Mouse (Mus musculus) megakaryocyte, embryonic 14.5 days (primary cell): Measurements from ENCODE around the gene Cyp4f13. TPM values are rescaled to one million over a fixed set of nuclear protein-coding genes. Genes with fewer than 3 reads are reported as not detected.
A peak's percentile ranks its signal among the peaks of the same experiment; 100 is the strongest.

ENCODE experiments used
- H3K27me3 ChIP-seq: replicated peaks from 2 replicates; pipeline ENCODE3; 2012; ENCODE audit warnings: inconsistent platforms
- H3K36me3 ChIP-seq: replicated peaks from 2 replicates; pipeline ENCODE3; 2012; ENCODE audit warnings: low read length, inconsistent platforms, mixed read lengths
- H3K4me1 ChIP-seq: 2 replicates; pipeline ENCODE4 v1.6.1; 2012; ENCODE audit warnings: inconsistent platforms
- H3K4me3 ChIP-seq: replicated peaks from 2 replicates; pipeline ENCODE3; 2012; ENCODE audit warnings: moderate library complexity, mild to moderate bottlenecking, inconsistent platforms
- H3K9me3 ChIP-seq: 2 replicates; pipeline ENCODE4 v1.6.1; 2012; ENCODE audit warnings: inconsistent platforms
- FLI1 ChIP-seq: IDR thresholded peaks from 2 replicates; pipeline ENCODE4 v1.6.1; 2012; ENCODE audit warnings: low read length, inconsistent platforms, mixed read lengths
- GATA1 ChIP-seq: IDR thresholded peaks from 3 replicates; pipeline ENCODE4 v1.6.1; 2012; ENCODE audit warnings: mixed read lengths, low read length, inconsistent platforms, borderline replicate concordance
- polyA plus RNA-seq: library from polyadenylated mRNA; stranded (reverse); fragments of >175 nt; gene quantifications from 2 replicates; pipeline ENCODE4 v1.2.3, GENCODE M21; 2012; ENCODE audit warnings: low replicate concordance; ENCODE audit not compliant: insufficient read depth

The Cyp4f13 gene
- 18.1 and 31.7 TPM in 2 replicates for polyA plus RNA-seq

DNA sequence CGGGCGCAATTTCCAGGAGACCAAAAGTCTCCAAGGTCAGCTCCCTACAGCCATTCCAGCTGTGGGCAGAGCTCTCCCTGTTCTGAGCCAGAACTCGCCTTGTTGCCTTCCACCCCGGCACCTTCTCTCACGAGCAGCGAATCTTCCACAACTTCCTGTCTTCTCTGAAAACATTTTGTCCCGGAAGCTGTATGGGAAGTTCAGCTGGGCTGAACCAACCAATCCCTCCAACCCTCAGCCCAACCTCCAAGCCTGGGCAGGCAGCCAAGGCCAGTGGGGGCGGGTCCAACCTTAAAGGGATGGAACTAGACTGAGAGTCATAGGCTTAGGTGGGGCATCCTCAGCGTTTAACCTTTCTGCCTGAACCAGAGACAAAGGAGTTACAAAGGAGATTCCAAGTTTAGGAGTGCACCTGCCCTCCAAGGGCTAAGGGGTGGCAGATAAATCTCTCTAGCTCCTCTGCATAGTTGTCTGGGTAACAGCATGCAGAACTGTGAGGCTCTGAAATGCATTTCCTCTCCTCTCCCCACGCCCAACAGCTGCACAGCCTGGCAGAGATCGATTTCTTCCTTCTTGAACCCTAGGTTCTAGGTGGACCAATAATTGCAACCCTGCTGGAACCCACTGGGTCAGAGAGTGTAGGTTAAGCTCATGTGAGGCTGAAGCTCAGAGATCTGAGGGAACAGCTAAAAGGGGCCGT is at the start of gene Cyp4f13:
TSS of gene Cyp4f13 (minus strand) at position 188 of the 700 bp plus-strand sequence.
- H3K9me3 ChIP-seq: no peaks in the 10 kb centered on the region

DNA sequence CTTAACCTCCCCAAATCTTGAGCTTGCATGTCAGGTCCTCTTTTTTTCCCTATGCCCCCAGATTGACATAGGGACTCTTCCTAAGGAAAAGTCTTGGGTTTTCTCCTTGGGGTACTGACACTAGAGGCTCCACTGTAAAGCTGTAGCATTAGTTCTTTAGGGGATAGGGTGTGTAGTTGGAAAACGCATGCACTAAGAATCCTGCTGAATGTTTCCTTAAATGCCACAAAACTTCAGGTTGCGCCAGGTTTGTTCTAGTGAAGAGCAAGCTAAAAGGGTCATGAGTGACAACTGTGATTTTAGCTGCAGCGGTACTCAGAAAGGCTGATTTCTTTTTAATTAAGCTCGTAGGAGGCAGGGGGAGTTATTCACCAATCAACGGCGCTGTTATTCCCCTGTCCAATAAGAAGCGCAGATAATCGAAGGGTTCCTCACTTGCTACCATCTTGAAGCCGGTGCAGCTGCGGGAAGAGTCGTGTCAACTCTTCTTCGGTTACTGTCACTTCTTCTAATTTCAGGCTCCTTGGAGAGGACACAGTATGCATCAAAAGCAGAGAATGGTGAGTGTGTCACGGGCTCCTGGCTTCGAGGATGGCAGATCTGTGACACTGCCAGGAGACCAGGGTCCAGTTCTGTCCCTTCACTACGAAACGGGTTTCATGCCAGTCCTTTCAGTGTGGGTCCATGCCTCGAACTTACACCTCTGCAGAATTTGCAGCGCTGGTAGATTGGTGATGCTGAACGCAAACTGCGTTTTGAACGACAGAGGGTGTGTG is 45.7 kb upstream of the Cyp4f13 start, which contains the start of gene Zfp952:
TSS of gene Zfp952 (plus strand) at position 431 of the 776 bp plus-strand sequence.
- Histone ChIP-seq H3K9me3 (no peaks in the 10 kb centered on the region), H3K36me3 (peaks cover 9% of the 10 kb centered on the region), H3K27me3 (no peaks in the 10 kb centered on the region), H3K4me1 (peaks cover 13% of the 10 kb centered on the region), H3K4me3 (peak within 1 kb of the TSS; percentile 99)
- no peak for TF ChIP-seq GATA1
- no peak for TF ChIP-seq FLI1

More for the DNA sequence above, at the start of gene Cyp4f13:
- H3K4me1 ChIP-seq: peaks cover 33% of the 10 kb centered on the region
- peak within 1 kb of the TSS; percentile 92 for H3K4me3 ChIP-seq
- TF ChIP-seq FLI1 (0 out of 2 replicates have a peak, but pooled peaks have one; percentile 23), GATA1 (no peak)
- H3K36me3 ChIP-seq: peaks cover 10% of the 10 kb centered on the region
- no peaks in the 10 kb centered on the region for H3K27me3 ChIP-seq

DNA sequence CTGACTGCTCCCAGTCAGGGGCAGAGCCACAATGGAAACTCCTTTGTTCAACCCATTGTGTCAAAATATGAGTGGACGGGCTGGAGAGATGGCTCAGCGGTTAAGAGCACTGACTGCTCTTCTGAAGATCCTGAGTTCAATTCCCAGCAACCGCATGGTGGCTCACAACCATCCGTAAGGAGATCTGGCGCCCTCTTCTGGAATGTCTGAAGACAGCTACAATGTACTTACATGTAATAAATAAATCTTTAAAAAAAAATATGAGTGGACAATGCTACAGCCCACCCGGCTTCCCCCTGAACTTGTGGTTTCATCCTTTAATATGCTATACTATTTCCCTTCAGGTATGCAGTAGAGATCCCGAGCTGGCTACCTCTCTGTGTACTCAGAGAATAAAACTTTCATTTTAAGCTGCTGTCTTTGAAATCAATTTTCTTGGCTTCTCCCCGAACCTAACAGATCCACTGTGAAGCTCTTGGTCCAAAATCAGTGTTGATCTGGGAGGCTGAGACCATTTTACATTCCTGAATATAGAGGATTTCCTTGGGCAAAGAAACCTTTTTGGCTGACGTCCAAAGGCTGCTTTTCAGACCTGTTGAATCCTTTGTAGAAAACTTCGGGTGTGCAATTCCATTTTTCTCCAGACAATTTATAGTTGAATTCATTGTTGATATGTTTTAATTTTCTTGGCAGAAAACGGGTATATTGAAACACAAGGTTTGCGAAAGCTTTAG is 44.9 kb upstream of the Cyp4f13 start:
- peaks cover 9% of the 10 kb centered on the region for H3K36me3 ChIP-seq
- no peaks in the 10 kb centered on the region for H3K9me3 ChIP-seq
- peaks cover 13% of the 10 kb centered on the region for H3K4me1 ChIP-seq
- no peaks in the 10 kb centered on the region for H3K27me3 ChIP-seq
- H3K4me3 ChIP-seq: peak overlapping the region; percentile 99
- TF ChIP-seq FLI1 (no peak), GATA1 (no peak)

DNA sequence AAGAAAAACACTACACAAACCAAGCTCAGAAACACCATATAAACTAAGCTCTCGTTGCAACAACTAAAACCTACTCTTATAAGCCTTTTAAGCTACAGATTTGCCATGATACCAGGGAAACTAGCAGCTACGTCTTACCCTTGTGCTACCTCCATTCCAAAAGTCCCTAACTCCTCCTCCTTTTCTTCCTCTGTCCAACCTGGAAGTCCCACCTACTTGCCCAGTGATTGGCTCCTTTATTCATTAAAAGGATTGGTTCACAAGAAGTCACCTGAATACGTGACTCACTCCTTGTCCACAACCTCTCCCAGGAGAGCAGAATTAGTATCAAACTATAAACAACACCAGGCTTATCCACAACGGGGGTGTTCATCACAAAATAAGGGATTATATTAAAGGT is 39.1 kb upstream of the Cyp4f13 start:
- Histone ChIP-seq H3K9me3 (peaks cover 5% of the 10 kb centered on the region; the same call in 1 of the 2 replicates), H3K4me1 (no peaks in the 10 kb centered on the region), H3K27me3 (peaks cover 2% of the 10 kb centered on the region), H3K36me3 (peaks cover 8% of the 10 kb centered on the region), H3K4me3 (no peak overlapping the region)
- no peak for TF ChIP-seq FLI1
- TF ChIP-seq GATA1: no peak

DNA sequence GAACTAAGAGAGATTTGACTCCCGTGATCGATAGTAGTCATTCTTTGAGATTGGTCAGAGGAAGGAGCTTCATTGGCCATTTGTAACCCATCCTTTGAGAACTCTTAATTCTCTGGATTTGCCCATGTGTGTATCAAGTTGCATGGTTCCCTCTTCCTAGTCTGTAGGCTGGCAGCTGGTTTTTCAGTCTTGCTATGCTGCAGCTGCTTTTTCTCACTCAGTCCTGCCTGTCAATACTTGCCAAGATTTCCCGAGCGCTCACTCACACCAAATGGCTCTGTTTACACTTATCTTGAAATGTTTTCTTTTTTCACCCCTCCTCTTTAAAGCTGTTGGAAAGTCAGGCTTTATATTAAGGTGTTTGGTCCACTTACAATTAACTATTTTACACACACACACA is 34.2 kb upstream of the Cyp4f13 start:
- Histone ChIP-seq H3K36me3 (peaks cover 39% of the 10 kb centered on the region), H3K4me1 (no peaks in the 10 kb centered on the region), H3K27me3 (peaks cover 2% of the 10 kb centered on the region), H3K9me3 (peaks cover 20% of the 10 kb centered on the region), H3K4me3 (no peak overlapping the region)
- TF ChIP-seq GATA1 (no peak), FLI1 (no peak)

DNA sequence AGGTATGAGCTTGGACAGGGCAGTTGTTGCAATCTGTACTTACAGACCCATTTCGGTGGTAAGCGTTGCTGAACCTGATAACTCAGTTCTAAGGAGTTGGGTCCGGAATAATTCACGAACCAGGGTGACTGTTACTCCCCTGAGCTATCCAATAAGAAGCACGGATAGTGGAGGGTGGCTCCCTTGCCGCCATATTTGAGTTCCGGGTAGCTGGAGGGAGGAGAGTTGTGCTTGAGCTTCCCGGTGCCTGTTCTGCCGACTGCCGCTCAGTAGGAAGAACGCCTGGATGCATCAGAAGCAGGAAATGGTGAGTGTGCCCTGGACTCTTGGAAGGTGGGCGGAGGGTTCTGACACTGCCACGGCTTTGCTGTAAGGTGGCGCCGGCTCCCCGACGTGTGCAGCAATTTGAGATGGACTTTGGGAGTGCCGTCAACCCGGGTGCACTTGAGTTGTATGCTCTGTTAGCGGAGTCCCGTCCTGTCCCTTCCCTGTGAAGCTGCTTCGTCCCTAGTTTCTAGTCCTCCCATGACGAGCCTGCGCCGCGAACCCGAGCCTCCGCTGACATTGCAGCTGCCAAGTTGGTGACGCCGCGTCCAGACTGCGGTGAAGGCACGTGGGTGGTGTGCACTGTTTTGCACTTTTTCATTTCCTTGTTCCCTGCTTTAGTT is 18.6 kb upstream of the Cyp4f13 start, which contains the start of gene Zfp472:
TSS of gene Zfp472 (plus strand) at position 192 of the 668 bp plus-strand sequence.
- no peaks in the 10 kb centered on the region for H3K9me3 ChIP-seq
- TF ChIP-seq GATA1 (no peak), FLI1 (no peak)
- no peaks in the 10 kb centered on the region for H3K27me3 ChIP-seq
- H3K4me3 ChIP-seq: peak within 1 kb of the TSS; percentile 99
- H3K4me1 ChIP-seq: peaks cover 15% of the 10 kb centered on the region
- no peaks in the 10 kb centered on the region for H3K36me3 ChIP-seq

DNA sequence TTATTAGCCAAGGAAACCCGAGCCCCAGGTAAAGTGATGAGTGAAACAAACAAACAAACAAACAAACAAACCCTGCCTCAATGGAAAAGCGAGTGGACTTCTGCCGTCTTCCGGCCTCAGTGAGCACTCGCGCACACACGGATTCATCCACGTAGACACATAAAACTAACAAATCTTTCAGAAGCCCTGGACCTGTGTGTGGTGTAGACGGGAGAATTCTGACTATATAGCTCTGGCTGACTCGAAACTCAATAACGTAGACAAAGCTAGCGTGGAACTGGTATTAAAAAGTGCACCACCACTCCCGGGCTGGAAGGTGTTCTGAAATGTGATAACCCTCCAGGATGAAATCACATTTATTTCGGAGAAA is 18.0 kb upstream of the Cyp4f13 start:
- peak overlapping the region; percentile 99 for H3K4me3 ChIP-seq
- no peaks in the 10 kb centered on the region for H3K9me3 ChIP-seq
- no peaks in the 10 kb centered on the region for H3K27me3 ChIP-seq
- peaks cover 15% of the 10 kb centered on the region for H3K4me1 ChIP-seq
- TF ChIP-seq FLI1: no peak
- no peak for TF ChIP-seq GATA1
- H3K36me3 ChIP-seq: no peaks in the 10 kb centered on the region

DNA sequence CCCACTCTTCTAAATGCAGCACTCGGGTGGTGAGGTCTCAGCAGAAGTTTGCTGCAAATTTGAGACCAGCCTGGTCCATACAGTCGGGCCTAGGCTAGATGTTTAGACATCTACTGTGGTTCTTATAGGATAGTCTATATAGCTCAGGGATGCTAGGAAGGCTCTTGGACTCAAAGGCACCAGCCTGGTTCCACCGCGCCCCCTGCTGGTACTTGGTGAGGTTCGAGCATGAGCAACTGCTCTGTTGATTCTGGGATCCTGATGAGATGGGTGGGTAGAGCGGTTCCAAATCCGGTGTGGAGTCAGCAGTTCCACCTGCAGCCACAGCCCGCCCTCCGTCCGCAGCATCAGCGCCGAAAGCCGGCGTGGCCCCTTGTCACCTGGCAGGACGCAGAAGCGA is 4.2 kb upstream of the Cyp4f13 start:
- Histone ChIP-seq H3K36me3 (no peaks in the 10 kb centered on the region), H3K9me3 (no peaks in the 10 kb centered on the region), H3K27me3 (peaks cover 1% of the 10 kb centered on the region), H3K4me1 (peaks cover 28% of the 10 kb centered on the region), H3K4me3 (peak overlapping the region; percentile 80)
- TF ChIP-seq GATA1: no peak

DNA sequence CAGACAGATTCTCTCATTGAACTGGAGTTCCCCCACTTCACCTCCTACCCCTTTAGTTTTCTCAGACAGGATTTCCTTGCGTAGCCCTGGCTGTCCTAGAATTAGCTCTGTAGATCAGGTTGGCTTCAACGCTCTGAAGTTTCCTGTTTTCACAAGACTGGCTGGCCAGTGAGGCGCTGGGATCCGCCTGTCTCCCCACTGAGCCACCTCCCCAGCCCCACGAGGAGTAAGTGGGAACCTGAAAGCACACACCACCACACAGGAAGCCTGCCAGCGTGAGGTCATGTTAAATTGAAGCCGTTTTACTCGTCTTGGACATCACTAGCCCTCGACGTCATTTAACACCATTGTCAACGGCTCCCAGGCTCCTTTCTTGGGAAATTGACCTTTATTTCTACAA is 3.8 kb upstream of the Cyp4f13 start:
- peaks cover 33% of the 10 kb centered on the region for H3K4me1 ChIP-seq
- peaks cover 1% of the 10 kb centered on the region for H3K27me3 ChIP-seq
- no peaks in the 10 kb centered on the region for H3K9me3 ChIP-seq
- TF ChIP-seq FLI1: no peak
- no peak for TF ChIP-seq GATA1
- no peaks in the 10 kb centered on the region for H3K36me3 ChIP-seq
- no peak overlapping the region for H3K4me3 ChIP-seq

DNA sequence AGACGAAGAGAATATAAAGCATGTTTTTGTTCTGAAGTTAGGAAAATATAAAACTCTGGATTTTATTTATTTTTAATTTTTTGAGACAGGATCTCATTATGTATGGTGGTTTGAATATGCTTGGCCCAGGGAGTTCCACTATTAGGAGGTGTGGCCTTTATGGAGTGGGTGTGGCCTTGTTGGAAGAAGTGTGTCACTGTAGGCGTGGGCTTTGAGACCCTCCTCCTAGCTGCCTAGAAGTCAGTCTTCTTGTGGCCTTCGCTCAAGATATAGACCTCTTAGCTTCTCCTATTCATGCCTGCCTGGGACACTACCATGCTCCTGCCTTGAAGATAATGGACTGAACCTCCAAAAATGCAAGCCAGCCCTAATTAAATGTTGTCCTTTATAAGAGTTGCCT is 2.9 kb upstream of the Cyp4f13 start:
- H3K27me3 ChIP-seq: peaks cover 1% of the 10 kb centered on the region
- peaks cover 38% of the 10 kb centered on the region for H3K4me1 ChIP-seq
- no peak for TF ChIP-seq FLI1
- no peak for TF ChIP-seq GATA1
- H3K36me3 ChIP-seq: peaks cover 6% of the 10 kb centered on the region
- no peak overlapping the region for H3K4me3 ChIP-seq
- H3K9me3 ChIP-seq: no peaks in the 10 kb centered on the region
